Mouse (Mus musculus): ENCODE data around the gene Bcl2l1.

DNA sequence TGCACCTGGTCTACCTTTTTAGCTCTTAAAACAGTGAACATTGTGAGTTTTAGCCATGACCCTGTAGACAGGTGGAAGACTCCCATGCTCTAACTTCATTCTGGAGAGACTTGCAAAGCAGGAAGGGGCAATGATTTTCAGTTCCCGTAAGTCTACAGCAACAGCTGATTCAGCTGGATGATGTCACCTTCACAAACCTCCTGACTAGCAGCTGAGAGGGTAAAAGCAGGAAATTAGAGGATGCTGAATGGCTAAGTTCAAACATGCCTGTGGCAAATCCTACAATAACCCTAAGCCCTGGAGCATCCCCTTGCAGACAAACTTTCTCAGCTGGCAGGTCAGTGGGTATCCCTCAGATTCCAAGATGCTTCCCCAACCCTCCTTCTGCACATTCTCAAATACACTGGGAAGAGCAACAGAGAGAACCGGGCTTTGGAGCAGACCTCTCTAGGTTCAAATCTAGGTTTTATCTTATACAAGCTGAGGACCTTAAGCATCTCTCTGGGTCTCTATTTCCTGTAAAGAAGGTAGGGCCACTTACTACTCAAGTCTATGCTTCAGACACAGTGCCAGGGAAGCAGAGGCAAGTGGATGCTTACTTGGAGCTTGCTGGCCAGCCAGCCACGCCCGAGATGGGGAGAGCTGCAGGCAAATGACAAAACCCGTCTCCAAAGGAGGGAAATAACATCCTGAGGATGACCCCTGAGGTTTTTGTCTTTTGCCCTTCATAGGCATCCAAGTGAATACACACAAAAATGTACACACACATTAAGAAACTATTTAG lies 21.2 kb downstream of the Bcl2l1 start:
- TF ChIP-seq CTCF (IDR thresholded peaks at IDR 0.05; ENCODE audit: borderline replicate concordance, control insufficient read depth, extremely low read depth, insufficient read depth, low read length, poor library complexity) (no peak), POLR2A (IDR thresholded peaks at IDR 0.05; ENCODE audit: control insufficient read depth, extremely low read depth, insufficient read depth, low read length, poor library complexity) (no peak)
